Mouse (Mus musculus) liver, embryonic 14.5 days (tissue): ENCODE measurements at regions not wholly inside any gene's neighbourhood (a gene's known extent, or its start where the extent isn't known, plus 50 kb on each side); places are given as distances from the start of the nearest gene placed in this dataset.

Experiments
- CTCF ChIP-seq: IDR thresholded peaks from 2 replicates; pipeline ENCODE4 v1.5.1; 2016; ENCODE audit warnings: antibody characterized with exemption, low read depth, control low read depth
- EP300 ChIP-seq: IDR thresholded peaks from 2 replicates; pipeline ENCODE4 v1.6.1; 2016; ENCODE audit warnings: antibody characterized with exemption, low read depth

DNA sequence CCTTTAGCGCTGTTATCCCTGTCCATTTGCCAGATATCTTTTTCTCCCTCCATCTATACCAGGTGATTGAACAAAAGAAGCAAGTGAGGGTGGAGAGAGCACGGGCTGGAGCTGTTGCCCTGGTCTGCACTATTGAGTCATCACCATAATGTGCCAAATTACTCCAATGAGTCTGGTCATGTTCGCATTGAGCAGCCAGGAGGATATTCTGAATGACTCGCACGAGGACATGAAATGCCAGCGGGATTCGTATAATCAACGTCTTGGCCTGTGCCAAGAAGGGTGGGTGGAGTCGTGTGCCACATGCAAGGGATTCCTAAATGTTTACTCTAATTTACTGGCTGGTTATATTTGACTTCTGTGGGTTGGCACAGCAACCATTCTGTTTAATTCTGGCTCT, 159.7 kb upstream of the Bmp2 start:
- TF ChIP-seq CTCF (no peak), EP300 (no peak)
